Mouse (Mus musculus) bone marrow macrophage, adult 2 months (primary cell): Measurements from ENCODE around the gene Ggps1.

ENCODE experiments used
- CTCF ChIP-seq: IDR thresholded peaks from 2 replicates; pipeline ENCODE4 v1.5.1; 2012; ENCODE audit warnings: low read depth, mild to moderate bottlenecking, low read length, moderate library complexity
- POLR2A ChIP-seq: IDR thresholded peaks from 2 replicates; pipeline ENCODE4 v1.6.1; 2012; ENCODE audit warnings: mild to moderate bottlenecking, low read depth, low read length, borderline replicate concordance

DNA sequence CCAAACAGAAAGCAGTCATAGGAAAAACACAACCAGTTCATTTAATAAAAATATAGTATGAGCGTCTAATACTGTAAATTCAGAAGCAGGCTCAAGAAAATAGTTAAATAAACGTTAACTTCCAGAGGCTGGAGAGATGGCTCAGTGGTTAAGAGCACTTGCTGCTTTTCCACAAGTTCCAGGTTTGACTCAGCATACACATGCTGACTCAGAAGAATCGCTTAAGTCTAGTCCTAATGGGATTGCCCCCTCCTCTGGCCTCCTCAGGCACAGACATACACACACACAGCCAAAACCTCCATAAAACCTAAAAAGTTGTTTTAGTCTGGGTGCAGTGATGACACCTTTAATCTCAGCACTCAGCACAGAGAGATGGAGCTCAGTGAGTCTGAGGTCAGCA is 6.5 kb downstream of the Ggps1 start:
- no peak for TF ChIP-seq CTCF
- TF ChIP-seq POLR2A: no peak
